Comparison of ENCODE assay signal across 16 mouse cellular contexts in genomic region chr16:52229930-52230329, GRCm38 (mm10).
DNase-seq lines count a peak whose midpoint lies in the region; ATAC-seq lines count a peak whose summit lies in the region.
"Had no signal": no experiment of that assay in that cellular context is flagged by ENCODE, and none has a peak within 500 bp of the region (broad histone marks: within the 10 kb centered on the region; RNA-seq: fewer than 3 reads in every experiment).

No protein-coding gene starts in this region.

- peak; percentile 59 for ATAC-seq in activated CD4-positive, CD25-positive, alpha-beta regulatory T cell, adult 4 months
- ATAC-seq: intestine, embryonic 15.5 days; midbrain, embryonic 16.5 days had no signal

- DNase-seq in frontal cortex, postnatal 36 days (ENCODE audit: low spot score in 2 of 2), result peak; percentile 23 to 42
- no peak for DNase-seq in frontal cortex, postnatal 14 days (ENCODE audit: low spot score in 2 of 2)
- DNase-seq in right cerebral cortex, adult 18-20 months, result peak; percentile 57
- no peak for DNase-seq in right cerebral cortex, postnatal 14 days
- DNase-seq in right cerebral cortex, postnatal 36 days (ENCODE audit: low spot score in 2 of 2), result peak; percentile 25 to 51
- no peak for DNase-seq in urinary bladder, adult 18-20 months (ENCODE audit: low spot score in 2 of 2)
- no peak for DNase-seq in thymus, adult 18-20 months
- DNase-seq: B cell, adult 2 months; cerebellum, postnatal 10 days; embryo, embryonic 11 days; gastrocnemius, adult 2 months; retina, postnatal 1 day; thymus, postnatal 4 days had no signal

Comparison
In these comparisons a context has a peak if more than half of its experiments do, and no peak if none do; other contexts are left out.
1. DNase-seq: peak in frontal cortex, postnatal 36 days (2 of 2), right cerebral cortex, adult 18-20 months (single experiment) and right cerebral cortex, postnatal 36 days (2 of 2); none in frontal cortex, postnatal 14 days (0 of 2), right cerebral cortex, postnatal 14 days (single experiment), urinary bladder, adult 18-20 months (0 of 2) and thymus, adult 18-20 months (0 of 2).